Mouse (Mus musculus): ENCODE data around the gene Dok1.

The Dok1 gene

GRCm38 (mm10) chr6:83044742-83045141 is 11.5 kb upstream of the Dok1 start:
- no peak for DNase-seq

GRCm38 (mm10) chr6:83043993-83044392 is 10.7 kb upstream of the Dok1 start:
- no peak for DNase-seq

GRCm38 (mm10) chr6:83043561-83043960 is 10.3 kb upstream of the Dok1 start:
- no peak for DNase-seq

- DNase-seq, result no peak
These were observed 7.3 kb upstream of the Dok1 start for GRCm38 (mm10) chr6:83040601-83041000.

- DNase-seq, result peak; percentile 84
These were observed 5.3 kb upstream of the Dok1 start for GRCm38 (mm10) chr6:83038496-83039012.

- no peak for DNase-seq
These were observed 3.9 kb upstream of the Dok1 start for GRCm38 (mm10) chr6:83037188-83037587.

GRCm38 (mm10) chr6:83034463-83035055 is 1.3 kb upstream of the Dok1 start:
- no peak for DNase-seq

- DNase-seq, result no peak
These were observed 491 bp downstream of the Dok1 start for GRCm38 (mm10) chr6:83032769-83033191.

- no peak for DNase-seq
These were observed 1.2 kb downstream of the Dok1 start for GRCm38 (mm10) chr6:83031921-83032590.

GRCm38 (mm10) chr6:83031111-83031510 is 2.2 kb downstream of the Dok1 start:
- no peak for DNase-seq

GRCm38 (mm10) chr6:83029777-83030176 is 3.5 kb downstream of the Dok1 start:
- DNase-seq, result no peak

GRCm38 (mm10) chr6:83027706-83028105 is 5.6 kb downstream of the Dok1 start:
- DNase-seq, result no peak

- no peak for DNase-seq
These were observed 6.0 kb downstream of the Dok1 start for GRCm38 (mm10) chr6:83027293-83027692.

- no peak for DNase-seq
These were observed 8.1 kb downstream of the Dok1 start for GRCm38 (mm10) chr6:83025221-83025620.

- no peak for DNase-seq
These were observed 8.8 kb downstream of the Dok1 start for GRCm38 (mm10) chr6:83024421-83024820.

GRCm38 (mm10) chr6:83023786-83024185 is 9.5 kb downstream of the Dok1 start:
- no peak for DNase-seq

GRCm38 (mm10) chr6:83023008-83023407 is 10.3 kb downstream of the Dok1 start:
- DNase-seq, result no peak

GRCm38 (mm10) chr6:83020836-83021593 is 12.3 kb downstream of the Dok1 start:
- no peak for DNase-seq

- DNase-seq, result no peak
These were observed 13.2 kb downstream of the Dok1 start for GRCm38 (mm10) chr6:83020121-83020520.

- no peak for DNase-seq
These were observed 14.2 kb downstream of the Dok1 start for GRCm38 (mm10) chr6:83019044-83019443.

GRCm38 (mm10) chr6:83017190-83017589 is 16.1 kb downstream of the Dok1 start:
- DNase-seq, result no peak

- DNase-seq, result no peak
These were observed 17.5 kb downstream of the Dok1 start for GRCm38 (mm10) chr6:83015749-83016148.

Data from right cerebral cortex, postnatal 14 days (tissue).